Mouse (Mus musculus): ENCODE data around the gene Prkce. TPM values are rescaled to one million over a fixed set of nuclear protein-coding genes. Genes with fewer than 3 reads are reported as not detected.
A peak's percentile ranks its signal among the peaks of the same experiment; 100 is the strongest.
"Not testable (repeated sequence)": the region's sequence is repeated elsewhere in the genome, so short reads cannot be mapped to it uniquely, and the experiment has no call there.

Prkce gene
- polyA plus RNA-seq, 1 experiment from 2014 or later: 18.7 TPM

DNA sequence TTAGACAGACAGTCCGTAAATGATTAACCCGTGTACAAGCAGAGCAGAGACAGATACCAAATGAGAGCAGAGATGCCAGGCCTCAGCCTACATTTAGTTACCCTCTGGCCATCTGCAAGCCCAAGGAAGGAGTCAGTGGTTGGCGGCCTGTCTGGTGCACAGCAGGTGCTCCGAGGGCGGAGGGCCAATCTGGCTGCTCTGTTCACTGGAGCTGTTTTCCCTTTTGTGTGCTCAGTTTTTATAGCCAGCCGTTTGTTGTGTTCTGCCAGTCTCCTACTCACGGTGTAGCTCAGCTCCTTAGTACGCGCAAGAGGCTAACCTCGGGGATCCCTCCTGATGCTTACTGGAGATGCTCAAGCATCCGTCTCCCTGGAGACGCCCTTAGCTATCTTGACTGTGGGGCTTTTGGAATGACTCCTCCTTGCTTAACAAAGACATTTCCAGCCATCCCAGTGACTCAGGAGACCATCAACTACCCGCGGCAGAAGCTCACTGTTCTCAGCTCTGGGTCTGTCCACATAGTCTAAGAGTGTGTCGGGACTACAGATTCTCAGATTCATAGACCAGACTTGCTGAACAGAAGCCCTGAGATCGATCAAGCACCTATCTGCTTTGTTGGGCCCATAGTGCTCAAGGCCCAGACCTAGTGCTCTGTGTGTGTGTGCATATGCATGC is 297.2 kb downstream of the Prkce start:
- H3K27me3 ChIP-seq: no peaks in the 10 kb centered on the region
- H3K27ac ChIP-seq: peak overlapping the region; percentile 40
- no peak overlapping the region for H3K4me2 ChIP-seq
- H3K4me1 ChIP-seq (replicated peaks): peaks cover 47% of the 10 kb centered on the region
- no peak overlapping the region for H3K9ac ChIP-seq
- no peaks in the 10 kb centered on the region for H3K9me3 ChIP-seq
- ATAC-seq (ENCODE audit: low FRiP score): peak; percentile 36
- no peak overlapping the region for H3K4me3 ChIP-seq
- 34% methylated on average over 16 of the region's 16 CpGs for WGBS
- no peaks in the 10 kb centered on the region for H3K36me3 ChIP-seq

DNA sequence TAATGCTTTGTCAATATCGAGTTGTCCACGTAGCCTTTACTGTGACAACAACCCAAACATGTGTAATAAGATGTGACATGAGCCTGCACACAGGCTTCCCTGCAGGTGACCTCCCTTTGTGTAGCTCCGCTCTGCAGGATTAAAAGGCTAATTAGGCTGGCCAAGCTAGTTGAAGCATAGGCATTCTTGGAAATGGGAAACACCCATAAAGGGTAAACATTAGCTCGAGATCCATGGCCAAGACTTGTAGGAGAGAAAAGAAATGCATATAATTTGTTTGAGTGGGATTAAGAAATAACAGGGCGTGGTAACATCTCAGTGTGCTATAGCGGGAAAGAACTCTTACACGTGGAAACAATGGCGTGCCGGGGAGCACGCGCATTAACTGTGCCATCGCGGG is 298.3 kb downstream of the Prkce start:
- Histone ChIP-seq H3K27me3 (no peaks in the 10 kb centered on the region), H3K27ac (no peak overlapping the region), H3K9ac (no peak overlapping the region), H3K4me2 (no peak overlapping the region), H3K36me3 (no peaks in the 10 kb centered on the region), H3K9me3 (no peaks in the 10 kb centered on the region), H3K4me1 (replicated peaks) (peaks cover 41% of the 10 kb centered on the region), H3K4me3 (no peak overlapping the region)
- WGBS: 44% methylated on average over 13 of the region's 13 CpGs
- no peak for ATAC-seq (ENCODE audit: low FRiP score)

DNA sequence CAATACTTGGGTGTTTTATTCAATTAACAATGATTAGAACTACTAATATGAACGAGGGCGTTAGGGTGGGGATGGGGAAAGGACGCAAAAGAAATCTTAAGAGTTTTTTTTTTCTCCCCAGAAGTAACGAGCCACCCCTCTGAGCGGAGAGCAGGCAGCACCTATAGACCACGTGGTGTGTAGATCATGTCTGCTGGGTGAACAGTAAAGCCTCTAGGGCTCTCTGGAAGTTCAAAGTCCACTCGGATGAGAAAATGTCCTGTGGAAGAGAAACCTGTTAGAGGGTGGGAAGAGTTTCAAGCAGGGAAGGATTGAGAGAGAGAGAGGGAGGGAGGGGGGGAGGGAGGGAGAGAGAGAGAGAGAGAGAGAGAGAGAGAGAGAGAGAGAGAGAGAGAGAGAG is 298.8 kb downstream of the Prkce start:
- H3K9me3 ChIP-seq: no peaks in the 10 kb centered on the region
- no peaks in the 10 kb centered on the region for H3K36me3 ChIP-seq
- H3K9ac ChIP-seq: no peak overlapping the region
- no peak overlapping the region for H3K27ac ChIP-seq
- ATAC-seq (ENCODE audit: low FRiP score): no peak
- H3K4me3 ChIP-seq: no peak overlapping the region
- no peak overlapping the region for H3K4me2 ChIP-seq
- H3K4me1 ChIP-seq (replicated peaks): peaks cover 38% of the 10 kb centered on the region
- no peaks in the 10 kb centered on the region for H3K27me3 ChIP-seq
- WGBS: 68% methylated on average over 7 of the region's 7 CpGs

DNA sequence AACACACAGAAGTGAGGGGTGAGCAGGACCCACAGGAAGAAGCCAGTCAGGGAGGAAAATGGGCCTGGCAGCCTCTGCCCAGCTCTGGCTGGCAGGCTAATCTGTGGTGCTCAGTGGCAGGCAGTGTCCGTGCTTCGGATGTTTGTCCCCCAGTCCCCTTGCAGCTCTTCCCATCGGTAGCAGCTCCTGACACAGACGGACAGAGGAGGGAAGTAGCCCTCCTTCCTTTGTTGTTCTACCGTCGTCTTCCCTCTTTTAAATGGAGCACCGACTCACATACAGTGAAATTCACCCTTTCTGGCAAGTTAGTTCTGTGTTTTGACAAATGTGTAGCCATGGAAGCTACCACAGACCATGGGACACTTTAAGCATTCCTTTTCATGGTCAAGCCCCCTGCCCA is 299.3 kb downstream of the Prkce start:
- H3K27me3 ChIP-seq: no peaks in the 10 kb centered on the region
- WGBS: 54% methylated on average over 7 of the region's 7 CpGs
- no peak overlapping the region for H3K9ac ChIP-seq
- no peak for ATAC-seq (ENCODE audit: low FRiP score)
- no peak overlapping the region for H3K4me3 ChIP-seq
- H3K4me2 ChIP-seq: no peak overlapping the region
- H3K27ac ChIP-seq: no peak overlapping the region
- H3K4me1 ChIP-seq (replicated peaks): peaks cover 38% of the 10 kb centered on the region
- H3K36me3 ChIP-seq: no peaks in the 10 kb centered on the region
- no peaks in the 10 kb centered on the region for H3K9me3 ChIP-seq

DNA sequence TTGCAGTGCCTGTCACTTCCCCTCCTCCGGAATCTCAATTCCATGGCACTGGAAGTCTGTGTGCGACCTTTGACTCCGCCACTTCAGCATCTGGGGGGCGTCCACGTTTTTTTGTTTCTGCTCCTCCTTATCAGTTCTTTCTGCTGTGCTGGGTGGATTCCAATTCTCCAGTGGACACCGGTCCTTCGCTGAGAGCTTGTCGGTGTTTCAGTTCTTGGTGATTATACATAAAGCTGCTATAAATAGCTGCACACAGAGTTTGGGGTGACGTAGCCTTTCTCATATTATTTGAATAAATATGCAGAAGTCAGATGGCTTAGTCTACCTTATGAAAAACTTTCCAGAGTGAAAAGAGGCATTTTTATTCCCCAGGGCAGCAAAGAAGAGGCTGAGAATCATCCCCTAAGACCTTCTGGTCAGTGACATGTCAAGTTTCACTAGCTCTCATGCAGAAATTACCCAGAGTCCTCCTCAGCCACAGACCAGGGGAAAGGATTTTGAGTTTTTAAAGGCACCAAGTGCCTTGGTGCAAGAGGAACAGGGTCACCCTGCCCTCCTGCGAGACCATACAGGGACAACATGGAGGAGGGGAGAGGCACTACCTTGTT is 299.8 kb downstream of the Prkce start:
- H3K36me3 ChIP-seq: no peaks in the 10 kb centered on the region
- no peak overlapping the region for H3K4me2 ChIP-seq
- H3K9ac ChIP-seq: no peak overlapping the region; the same call in 1 of the 2 replicates
- H3K9me3 ChIP-seq: no peaks in the 10 kb centered on the region
- H3K27me3 ChIP-seq: no peaks in the 10 kb centered on the region
- peaks cover 38% of the 10 kb centered on the region for H3K4me1 ChIP-seq (replicated peaks)
- 51% methylated on average over 10 of the region's 10 CpGs for WGBS
- H3K27ac ChIP-seq: no peak overlapping the region
- no peak for ATAC-seq (ENCODE audit: low FRiP score)
- no peak overlapping the region for H3K4me3 ChIP-seq

DNA sequence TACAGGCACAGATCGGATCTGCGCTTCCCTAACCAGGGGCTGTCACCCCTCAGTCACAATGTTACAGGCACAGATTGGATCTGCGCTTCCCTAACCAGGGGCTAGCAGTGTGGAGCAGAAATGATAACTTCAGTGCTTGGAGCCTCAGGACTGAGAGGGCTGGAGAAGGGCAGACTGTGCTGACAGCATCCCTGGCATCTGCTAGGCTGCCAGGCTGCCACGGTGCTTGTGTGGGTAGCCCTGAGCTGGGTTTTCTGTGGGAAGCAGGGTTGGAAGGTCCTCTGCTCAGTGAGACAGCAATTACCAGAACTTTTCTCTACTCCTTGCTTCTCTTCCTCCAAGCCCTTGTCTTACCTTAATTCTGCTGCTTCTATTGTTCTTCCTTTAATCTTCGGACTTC is 300.4 kb downstream of the Prkce start:
- no peak overlapping the region for H3K27ac ChIP-seq
- no peaks in the 10 kb centered on the region for H3K9me3 ChIP-seq
- no peak overlapping the region; the same call in 1 of the 2 replicates for H3K9ac ChIP-seq
- H3K4me1 ChIP-seq (replicated peaks): peaks cover 38% of the 10 kb centered on the region
- ATAC-seq (ENCODE audit: low FRiP score): no peak
- H3K27me3 ChIP-seq: no peaks in the 10 kb centered on the region
- WGBS: 71% methylated on average over 5 of the region's 5 CpGs
- H3K36me3 ChIP-seq: no peaks in the 10 kb centered on the region
- H3K4me3 ChIP-seq: no peak overlapping the region
- H3K4me2 ChIP-seq: no peak overlapping the region

DNA sequence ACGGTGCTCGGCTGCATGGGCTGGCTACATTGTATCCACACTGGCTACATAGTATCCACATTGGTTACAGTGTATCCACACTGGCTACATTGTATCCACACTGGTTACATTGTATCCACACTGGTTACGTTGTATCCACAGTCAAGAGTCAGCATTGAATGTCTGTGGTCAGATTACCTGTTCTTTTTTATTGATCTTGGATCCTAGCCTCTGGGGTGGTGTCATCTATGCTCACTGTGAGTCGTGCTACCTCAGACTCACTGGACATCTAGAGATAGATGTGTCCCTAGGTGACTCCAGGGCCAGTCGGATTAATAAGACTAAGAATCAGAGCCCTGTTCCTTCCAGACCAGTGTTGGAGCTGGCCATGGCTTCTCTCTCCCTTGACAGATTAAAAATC is 302.6 kb downstream of the Prkce start:
- Histone ChIP-seq H3K36me3 (no peaks in the 10 kb centered on the region), H3K9ac (no peak overlapping the region), H3K4me3 (no peak overlapping the region), H3K9me3 (no peaks in the 10 kb centered on the region), H3K4me1 (replicated peaks) (peaks cover 28% of the 10 kb centered on the region), H3K27me3 (no peaks in the 10 kb centered on the region), H3K27ac (no peak overlapping the region), H3K4me2 (no peak overlapping the region)
- no peak for ATAC-seq (ENCODE audit: low FRiP score)
- 89% methylated on average over 5 of the region's 5 CpGs for WGBS

DNA sequence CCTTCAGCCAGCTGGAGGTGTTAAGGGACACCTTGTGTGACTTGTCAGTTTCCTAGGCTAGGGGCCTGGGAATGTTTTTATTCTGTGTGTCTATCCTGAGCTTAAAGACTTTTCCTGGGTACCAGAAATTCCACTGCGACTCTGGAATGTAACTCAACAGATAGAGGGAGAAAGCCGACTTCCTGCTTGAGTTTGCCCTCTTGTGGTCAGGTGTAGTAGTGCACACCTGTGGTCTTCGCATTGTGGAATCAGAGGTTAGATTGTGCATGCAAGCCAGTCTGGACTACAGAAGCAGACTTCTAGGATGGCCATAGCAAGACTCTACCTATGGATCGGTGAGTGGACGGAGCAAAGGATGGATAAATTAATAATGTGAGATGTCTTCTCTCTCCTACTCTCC is 304.1 kb downstream of the Prkce start:
- Histone ChIP-seq H3K27ac (no peak overlapping the region), H3K4me2 (no peak overlapping the region), H3K36me3 (no peaks in the 10 kb centered on the region), H3K9me3 (no peaks in the 10 kb centered on the region), H3K9ac (no peak overlapping the region), H3K4me1 (replicated peaks) (peaks cover 24% of the 10 kb centered on the region), H3K4me3 (no peak overlapping the region), H3K27me3 (no peaks in the 10 kb centered on the region)
- no peak for ATAC-seq (ENCODE audit: low FRiP score)
- 56% methylated on average over 5 of the region's 5 CpGs for WGBS

DNA sequence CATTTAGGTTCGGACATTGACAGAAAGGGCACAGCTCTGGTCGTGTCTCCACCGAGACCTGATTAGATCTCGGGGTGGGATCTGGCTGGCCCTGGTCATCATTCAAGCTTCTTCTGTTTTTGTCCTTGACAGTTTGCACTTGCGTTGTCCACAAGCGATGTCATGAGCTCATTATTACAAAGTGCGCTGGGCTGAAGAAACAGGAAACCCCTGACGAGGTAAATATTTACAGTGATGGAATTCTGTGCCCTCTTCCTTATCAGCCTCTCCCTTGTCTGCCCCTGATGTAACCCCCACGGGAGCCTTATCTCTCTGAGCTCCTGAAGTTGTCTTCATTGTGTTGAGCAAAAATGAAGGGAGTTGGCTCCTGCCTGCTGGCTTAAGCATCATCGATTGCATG is 309.1 kb downstream of the Prkce start:
- no peak overlapping the region for H3K27ac ChIP-seq
- no peaks in the 10 kb centered on the region for H3K9me3 ChIP-seq
- H3K27me3 ChIP-seq: no peaks in the 10 kb centered on the region
- H3K9ac ChIP-seq: no peak overlapping the region
- H3K4me2 ChIP-seq: no peak overlapping the region
- no peak overlapping the region for H3K4me3 ChIP-seq
- no peak for ATAC-seq (ENCODE audit: low FRiP score)
- no peaks in the 10 kb centered on the region for H3K4me1 ChIP-seq (replicated peaks)
- H3K36me3 ChIP-seq: no peaks in the 10 kb centered on the region
- 93% methylated on average over 10 of the region's 10 CpGs for WGBS

DNA sequence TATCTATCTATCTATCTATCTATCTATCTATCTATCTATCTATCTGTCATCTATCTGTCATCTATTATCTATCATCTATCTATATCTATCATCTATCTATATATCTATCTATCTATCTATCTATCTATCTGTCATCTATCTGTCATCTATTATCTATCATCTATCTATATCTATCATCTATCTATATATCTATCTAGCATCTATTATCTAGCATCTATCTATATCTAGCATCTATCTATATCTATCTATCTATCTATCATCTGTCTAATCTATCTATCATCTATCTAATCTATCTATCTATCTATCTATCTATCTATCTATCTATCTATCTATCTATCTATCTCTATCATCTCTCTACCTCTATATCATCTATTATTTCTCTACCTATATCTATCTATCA is 309.8 kb downstream of the Prkce start:
- not testable (repeated sequence) for H3K4me2 ChIP-seq; ATAC-seq (ENCODE audit: low FRiP score); H3K9ac ChIP-seq

DNA sequence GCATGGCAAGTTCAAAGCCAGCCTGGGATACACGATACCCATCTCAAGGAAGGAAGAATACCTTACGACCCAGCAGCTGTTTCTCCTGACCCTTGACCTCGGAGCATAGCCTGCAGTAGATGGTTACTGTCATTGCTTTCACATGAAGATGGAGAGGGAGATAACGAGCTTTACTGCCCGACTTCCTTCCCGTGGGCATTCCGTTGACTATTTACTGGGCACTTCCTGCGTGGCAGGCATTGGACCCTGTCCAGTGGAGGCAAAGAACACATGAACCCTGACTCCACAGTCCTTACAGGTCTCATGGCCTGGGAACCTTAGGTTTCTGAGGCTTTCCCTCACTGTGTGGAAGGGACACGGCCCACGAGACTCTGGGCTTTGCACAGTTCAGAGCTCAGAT is 311.8 kb downstream of the Prkce start:
- H3K9me3 ChIP-seq: no peaks in the 10 kb centered on the region
- WGBS: 84% methylated on average over 10 of the region's 10 CpGs
- no peaks in the 10 kb centered on the region for H3K27me3 ChIP-seq
- ATAC-seq (ENCODE audit: low FRiP score): no peak
- H3K4me3 ChIP-seq: no peak overlapping the region
- no peak overlapping the region for H3K27ac ChIP-seq
- no peaks in the 10 kb centered on the region for H3K36me3 ChIP-seq
- H3K4me2 ChIP-seq: no peak overlapping the region
- no peaks in the 10 kb centered on the region for H3K4me1 ChIP-seq (replicated peaks)
- no peak overlapping the region for H3K9ac ChIP-seq

More for the DNA sequence above, 309.8 kb downstream of the Prkce start:
- not testable (repeated sequence) for H3K9me3 ChIP-seq; H3K27me3 ChIP-seq; H3K4me1 ChIP-seq (replicated peaks); H3K36me3 ChIP-seq; H3K4me3 ChIP-seq; H3K27ac ChIP-seq

DNA sequence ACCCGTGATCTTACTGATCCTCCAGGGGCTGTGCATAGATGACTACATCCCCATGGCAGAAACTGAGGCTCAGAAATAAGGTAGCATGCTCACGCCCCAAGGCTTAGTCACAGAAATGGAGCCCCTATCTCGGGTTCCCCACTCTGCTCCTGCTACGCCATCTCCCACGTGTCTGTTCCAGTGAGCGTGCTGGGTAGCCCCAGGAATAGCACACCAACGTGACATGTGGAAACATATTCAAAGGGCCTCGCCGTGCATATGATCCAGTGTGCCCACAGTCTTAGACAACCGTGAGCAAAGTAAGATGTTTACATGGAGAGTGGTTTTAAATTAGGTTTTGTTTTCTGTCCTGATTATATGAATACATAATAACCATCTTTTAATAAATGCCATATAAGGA is 315.1 kb downstream of the Prkce start:
- H3K9ac ChIP-seq: no peak overlapping the region
- 92% methylated on average over 10 of the region's 10 CpGs for WGBS
- H3K27ac ChIP-seq: no peak overlapping the region
- H3K9me3 ChIP-seq: no peaks in the 10 kb centered on the region
- no peak for ATAC-seq (ENCODE audit: low FRiP score)
- H3K4me1 ChIP-seq (replicated peaks): no peaks in the 10 kb centered on the region
- no peaks in the 10 kb centered on the region for H3K36me3 ChIP-seq
- no peaks in the 10 kb centered on the region for H3K27me3 ChIP-seq
- H3K4me2 ChIP-seq: no peak overlapping the region
- H3K4me3 ChIP-seq: no peak overlapping the region

DNA sequence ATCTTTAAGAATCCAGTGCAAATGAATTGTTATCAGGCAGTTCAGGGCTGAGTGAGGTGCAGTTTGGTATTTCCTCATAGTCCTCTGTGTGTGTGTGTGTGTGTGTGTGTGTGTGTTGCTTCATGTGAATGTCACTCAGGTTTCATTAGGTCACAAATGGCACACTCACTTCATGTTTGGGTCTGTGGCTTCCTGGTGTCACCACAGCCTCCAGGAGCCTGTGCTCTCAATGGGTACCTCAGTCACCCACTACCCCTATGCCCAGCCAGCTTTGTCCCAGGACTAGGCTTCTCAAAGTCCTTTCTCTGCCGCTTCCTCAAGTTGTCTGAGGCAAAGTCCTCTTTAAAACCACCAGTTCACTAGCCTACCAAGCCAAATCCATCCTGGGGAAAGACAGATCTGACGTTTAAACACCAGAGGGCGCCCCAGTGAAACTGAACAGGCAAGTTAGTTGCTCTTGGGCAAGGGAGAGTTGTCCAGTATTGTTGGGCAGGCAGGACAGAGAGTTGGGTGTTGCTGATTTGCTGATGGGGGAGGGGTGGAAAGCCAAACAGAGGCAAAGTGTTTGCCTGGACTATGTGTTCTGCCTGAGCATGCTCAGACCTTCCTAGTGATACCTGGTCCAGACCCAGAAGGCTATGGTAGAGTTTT is 316.6 kb downstream of the Prkce start:
- H3K36me3 ChIP-seq: no peaks in the 10 kb centered on the region
- 12% methylated on average over 3 of the region's 3 CpGs for WGBS
- no peak overlapping the region for H3K4me2 ChIP-seq
- no peak overlapping the region for H3K9ac ChIP-seq
- no peaks in the 10 kb centered on the region for H3K27me3 ChIP-seq
- H3K9me3 ChIP-seq: no peaks in the 10 kb centered on the region
- H3K27ac ChIP-seq: no peak overlapping the region
- 0 out of 2 replicates have a peak, but pooled peaks have one; percentile 21 for ATAC-seq (ENCODE audit: low FRiP score)
- no peaks in the 10 kb centered on the region for H3K4me1 ChIP-seq (replicated peaks)
- no peak overlapping the region for H3K4me3 ChIP-seq
